Mouse (Mus musculus): ENCODE results near the gene Pde4a.
"Not testable (repeated sequence)": the region's sequence is repeated elsewhere in the genome, so short reads cannot be mapped to it uniquely, and the experiment has no call there.

The Pde4a gene

DNA sequence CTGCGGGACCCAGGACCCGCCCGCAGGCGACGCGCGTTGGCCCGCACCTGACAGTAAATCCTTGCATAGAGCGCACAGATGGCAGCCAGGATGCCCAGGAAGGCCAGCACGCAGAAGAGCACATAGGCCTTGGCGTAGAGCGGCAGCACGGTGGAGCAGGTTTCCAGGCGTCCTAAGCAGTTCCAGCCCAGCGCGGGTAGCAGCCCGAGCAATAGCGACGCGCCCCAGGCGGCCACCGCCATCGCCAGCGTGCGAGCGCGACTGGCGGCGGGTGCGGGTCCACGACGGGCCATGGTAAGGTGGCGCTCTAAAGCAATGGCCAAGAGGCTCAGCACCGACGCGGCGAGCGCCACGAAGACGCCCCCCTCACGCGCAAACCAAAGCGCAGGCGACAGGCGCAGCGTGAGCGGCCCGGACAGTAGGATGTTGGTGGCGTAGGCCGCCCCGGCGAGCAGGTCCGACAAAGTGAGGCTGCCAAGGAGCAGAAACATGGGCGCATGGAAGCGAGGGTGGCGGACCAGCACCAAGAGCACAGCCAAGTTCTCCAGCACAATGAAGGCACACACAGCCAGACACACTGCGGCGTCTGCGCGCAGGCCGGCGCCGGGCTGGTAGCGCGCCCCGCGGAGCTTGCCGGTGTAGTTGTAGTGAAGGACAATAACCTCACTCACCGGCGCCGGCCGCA is 79.1 kb downstream of the Pde4a start:
- DNase-seq (ENCODE audit: low spot score in 2 of 2): no peak

DNA sequence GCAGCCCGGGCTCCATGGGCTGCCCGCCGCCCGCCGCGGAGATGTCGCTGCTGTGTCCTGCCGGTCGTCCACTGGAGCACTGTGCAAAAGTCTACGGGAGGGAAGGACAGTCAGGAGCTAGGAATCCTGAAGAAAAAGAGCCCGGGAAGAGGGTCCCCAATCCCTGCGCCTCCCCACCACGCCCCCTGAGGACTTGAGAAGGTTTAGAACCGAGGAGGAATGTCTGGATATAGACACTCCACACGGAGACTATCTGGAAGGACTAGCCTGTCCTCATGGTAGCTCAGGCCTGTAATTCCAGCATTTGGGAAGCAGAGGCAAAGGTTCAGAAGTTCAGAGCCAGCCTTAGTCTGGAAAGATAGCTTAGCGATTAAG is 79.6 kb downstream of the Pde4a start:
- no peak for DNase-seq (ENCODE audit: low spot score in 2 of 2)

DNA sequence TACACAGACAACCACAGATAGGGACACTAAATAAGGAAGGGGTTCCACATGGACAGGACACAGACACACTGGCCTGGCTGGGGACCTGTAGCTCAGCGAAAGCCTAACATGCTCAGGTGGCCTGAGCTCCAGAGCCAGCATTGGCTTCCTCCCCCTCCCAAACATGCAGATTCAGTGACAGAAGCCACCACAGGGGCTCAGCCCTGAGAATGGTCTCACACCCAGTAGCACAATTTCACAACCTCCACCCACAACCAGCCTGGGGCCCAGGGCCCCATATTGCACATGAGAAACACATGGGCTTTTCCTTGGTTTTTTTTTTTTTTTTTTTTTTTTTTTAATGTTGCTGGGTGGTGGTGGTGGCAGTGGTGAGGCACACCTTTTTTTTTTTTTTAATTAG is 80.8 kb downstream of the Pde4a start:
- DNase-seq (ENCODE audit: low spot score in 2 of 2): no peak

DNA sequence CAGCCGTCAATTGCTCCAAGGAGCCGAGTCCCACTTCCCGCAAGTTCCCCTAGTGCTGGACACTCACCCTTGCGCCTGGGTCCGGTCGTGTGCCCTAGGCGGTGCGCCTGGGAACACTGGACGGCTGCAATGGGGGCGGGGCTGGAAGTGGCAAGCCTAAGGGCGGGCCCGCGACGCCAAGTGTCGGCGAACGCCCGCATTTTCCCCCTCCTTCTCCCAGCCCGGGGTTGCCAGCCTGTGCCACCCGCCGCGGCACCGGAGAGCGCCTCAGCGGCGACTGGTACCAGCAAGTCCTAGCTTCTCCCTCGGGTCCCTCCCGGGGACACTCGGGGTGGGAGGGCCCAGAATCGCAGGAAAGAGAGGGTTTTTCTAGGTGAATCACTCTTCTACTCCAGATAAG is 82.8 kb downstream of the Pde4a start, which contains the start of gene S1pr5:
TSS of gene S1pr5 (minus strand) at position 118 of the 400 bp plus-strand sequence.
- no peak for DNase-seq (ENCODE audit: low spot score in 2 of 2)

DNA sequence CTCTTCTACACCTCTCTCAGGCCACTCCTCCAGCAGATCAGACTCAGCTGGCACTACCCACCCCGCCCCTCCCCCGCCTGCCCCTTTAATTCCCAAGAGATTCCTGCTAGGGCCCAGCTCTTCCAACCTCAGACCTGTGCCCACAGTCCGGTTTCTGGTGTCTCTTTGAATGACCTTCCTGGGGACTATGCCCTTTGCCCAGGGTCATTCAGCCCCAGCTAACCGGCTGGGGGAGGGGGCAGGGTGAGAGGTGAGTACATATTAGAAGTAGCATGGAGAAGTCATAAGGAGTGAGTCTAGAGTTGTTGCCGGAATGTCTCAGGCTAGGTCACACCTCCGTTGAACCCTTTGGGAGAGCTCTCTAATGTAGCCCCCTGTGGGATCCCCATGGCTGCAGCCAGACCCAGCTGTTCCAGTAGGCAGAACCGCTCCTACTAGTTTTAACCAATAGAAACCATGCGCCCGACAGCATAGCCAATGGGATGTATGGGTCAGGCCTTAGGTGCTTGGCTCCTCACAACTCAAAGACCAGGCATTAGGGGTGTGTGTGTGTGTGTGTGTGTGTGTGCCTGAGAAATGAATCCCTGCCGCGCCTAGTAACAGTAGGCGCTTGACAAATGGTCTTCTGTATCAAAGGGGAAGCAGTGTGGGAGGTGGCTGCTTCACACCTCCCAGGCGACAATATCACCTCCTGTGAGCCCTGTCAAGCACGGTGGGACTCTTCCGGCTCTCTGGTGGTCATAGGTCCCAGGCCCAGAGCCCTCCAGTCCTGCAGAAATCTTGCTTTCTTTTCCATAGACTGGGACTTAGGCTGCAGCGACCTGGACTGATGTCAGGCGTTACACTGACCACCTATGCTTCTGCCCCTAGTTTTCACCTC is 84.4 kb downstream of the Pde4a start:
- no peak for DNase-seq (ENCODE audit: low spot score in 2 of 2)

DNA sequence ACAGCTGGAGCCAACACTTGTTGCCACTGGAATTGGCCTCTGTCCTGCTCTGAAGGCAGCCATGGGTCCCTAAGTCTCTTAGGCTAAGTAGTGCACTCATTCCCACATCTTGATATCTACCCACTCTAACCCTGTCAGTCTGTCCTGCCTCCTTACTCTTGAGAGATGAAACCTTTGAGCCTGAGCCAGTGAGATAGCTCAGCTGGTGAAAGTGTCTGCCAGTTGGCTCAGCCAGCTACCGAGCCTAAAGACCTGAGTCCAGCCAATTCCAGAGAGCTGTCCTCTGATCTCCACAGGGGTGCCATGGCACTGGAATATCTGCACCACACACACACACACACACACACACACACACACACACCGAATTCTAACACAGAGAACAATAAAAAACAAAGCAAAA is 85.0 kb downstream of the Pde4a start:
- no peak for DNase-seq (ENCODE audit: low spot score in 2 of 2)

DNA sequence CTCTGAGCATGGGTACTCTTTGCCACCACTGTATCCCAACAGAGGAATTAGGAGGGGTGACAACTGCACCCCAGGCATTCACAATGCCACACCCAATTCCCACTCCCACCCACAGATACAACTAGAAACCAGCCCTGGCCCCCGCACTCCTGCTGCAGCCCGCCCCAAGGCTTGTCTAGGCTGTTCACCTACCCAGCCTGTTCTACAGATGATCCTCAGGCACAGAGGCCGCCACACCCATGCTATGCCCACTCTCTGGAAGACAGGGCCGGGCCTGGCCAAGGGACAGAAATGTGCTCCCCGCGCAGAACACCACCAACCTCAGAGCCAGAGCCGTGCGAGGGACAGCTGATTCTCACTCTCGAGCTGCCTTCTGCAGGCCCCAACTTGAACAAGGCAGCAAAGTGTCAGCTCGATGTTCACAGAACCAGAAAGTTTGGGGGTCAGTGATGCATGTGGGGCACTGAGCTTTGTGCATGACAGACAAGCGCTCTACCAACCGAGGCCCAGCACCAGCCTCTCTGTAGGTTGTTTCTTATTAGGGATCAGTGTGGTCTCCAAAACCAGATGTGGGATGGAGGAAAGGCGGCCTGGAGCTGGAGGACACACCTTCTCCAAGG is 85.7 kb downstream of the Pde4a start:
- DNase-seq (ENCODE audit: low spot score in 2 of 2): no peak

DNA sequence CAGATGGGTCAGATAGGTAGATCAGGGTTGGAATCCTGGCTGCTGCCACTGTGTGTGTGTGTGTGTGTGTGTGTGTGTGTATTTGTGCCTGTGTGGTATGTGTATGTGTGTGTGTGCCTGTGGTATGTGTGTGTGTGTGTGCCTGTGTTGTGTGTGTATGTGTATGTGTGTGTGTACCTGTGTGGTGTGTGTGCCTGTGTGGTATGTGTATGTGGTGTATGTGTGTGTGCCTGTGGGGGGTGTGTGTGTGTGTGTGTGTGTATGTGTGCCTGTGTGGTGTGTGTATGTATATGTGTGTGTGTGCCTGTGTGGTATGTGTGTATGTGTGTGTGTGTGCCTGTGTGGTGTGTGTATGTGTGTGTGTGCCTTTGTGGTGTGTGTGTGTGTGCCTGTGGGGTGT is 89.2 kb downstream of the Pde4a start:
- no peak for DNase-seq (ENCODE audit: low spot score in 2 of 2)

DNA sequence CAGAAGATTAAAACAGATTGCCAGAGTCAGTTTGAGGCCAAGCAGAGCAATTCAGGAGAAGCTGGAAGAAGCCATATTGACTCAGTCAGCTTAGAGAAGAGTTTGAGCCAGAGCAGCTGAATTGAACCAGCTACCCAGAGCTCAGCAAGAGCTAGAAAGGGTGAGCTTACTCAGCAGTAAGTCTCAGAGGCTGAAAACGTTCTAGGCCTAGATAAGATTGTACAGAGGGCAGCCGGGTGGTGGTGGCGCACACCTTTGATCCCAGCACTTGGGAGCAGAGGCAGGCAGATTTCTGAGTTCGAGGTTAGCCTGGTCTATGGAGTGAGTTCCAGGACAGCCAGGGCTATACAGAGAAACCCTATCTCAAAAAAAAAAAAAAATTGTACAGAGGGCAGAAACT is 90.8 kb downstream of the Pde4a start:
- not testable (repeated sequence) for DNase-seq (ENCODE audit: low spot score in 2 of 2)

DNA sequence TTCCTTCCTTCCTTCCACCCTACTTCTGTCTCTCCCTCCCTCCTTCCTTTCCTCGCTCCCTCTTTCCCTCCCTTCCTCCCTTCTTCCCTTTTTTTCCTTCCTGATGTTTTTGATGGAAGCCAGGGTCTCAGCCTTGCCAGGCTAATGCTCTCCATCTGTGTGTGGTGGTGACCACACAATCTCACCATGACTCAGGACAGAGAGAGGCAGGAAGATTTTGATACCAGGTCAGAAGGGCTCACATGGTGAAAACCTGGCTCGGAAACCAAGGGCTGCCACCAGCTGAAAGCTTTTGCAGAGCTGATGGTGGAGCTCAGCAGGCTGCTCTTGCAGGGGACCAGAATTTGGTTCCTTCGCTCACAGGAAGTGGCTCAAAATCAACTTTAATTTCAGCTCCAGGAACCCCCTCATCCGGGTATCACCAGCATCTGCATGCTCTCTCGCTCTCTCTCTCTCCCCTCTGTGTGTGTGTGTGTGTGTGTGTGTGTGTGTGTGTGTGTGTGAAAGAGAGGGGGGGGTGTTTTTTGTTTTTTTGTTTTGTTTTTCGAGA is 95.1 kb downstream of the Pde4a start:
- DNase-seq (ENCODE audit: low spot score in 2 of 2): no peak

DNA sequence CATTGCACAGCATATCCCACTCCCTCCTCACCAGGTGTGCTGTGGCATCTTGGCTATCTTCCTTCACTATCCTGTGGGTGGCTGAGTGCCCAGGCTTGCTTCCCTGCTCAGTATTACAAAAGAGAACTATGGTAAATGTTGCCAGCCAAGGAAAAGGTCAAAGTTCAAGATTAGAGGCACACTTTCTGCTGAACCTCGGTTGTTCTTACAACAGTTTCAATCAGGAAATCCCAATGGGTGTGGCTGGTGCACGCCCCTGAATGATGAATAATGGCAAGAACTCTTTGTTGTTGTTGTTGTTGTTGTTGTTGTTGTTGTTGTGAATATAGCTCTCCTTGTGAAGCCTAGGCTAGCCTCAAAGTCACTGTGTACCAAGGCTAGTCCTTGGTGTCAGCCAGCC is 96.3 kb downstream of the Pde4a start:
- DNase-seq (ENCODE audit: low spot score in 2 of 2): no peak

Measured in frontal cortex, postnatal 10 days (tissue).